Mouse (Mus musculus): ENCODE data around the gene Mfsd4b4. TPM values are rescaled to one million over a fixed set of nuclear protein-coding genes. Genes with fewer than 3 reads are reported as not detected.
"Not testable (repeated sequence)": the region's sequence is repeated elsewhere in the genome, so short reads cannot be mapped to it uniquely, and the experiment has no call there.

Gene Mfsd4b4
- 4.0 and 4.3 TPM in 2 replicates for polyA plus RNA-seq (2015; fragmentation: Nextera tagmentation; extraction: Ambion mirVana)

DNA sequence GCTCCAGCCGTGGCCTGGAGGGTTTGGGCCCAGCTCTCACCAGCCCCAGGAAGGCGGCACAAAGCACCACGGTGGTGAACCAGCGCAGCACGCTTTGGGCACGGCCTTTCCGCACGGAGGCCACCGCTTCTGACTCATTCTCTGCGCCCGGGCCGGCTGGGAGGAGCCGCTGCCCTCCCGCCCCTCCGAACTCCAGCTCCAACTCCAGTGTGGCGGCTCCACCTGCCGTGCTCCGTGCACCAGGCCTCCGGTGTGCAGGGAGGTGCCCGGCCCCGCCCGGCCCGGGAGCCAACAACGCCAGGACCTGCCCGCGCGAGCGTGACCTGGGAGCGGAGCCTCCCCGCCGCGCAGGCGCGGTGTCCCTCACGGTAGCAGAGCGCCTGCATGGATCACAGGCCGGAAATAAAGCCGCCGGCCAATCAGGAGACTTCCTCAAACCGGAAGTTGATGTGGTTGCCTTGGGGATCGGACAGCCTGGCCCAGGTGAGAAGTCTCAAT lies at the start of gene Mfsd4b4:
Gene Mfsd4b4, minus strand, starts transcription at position 365 of the 498 bp plus-strand sequence.
- Histone ChIP-seq H3K4me3 (peak within 1 kb of the TSS; percentile 78), H3K4me1 (replicated peaks) (peaks cover 16% of the 10 kb centered on the region), H3K4me2 (peak within 1 kb of the TSS; percentile 86), H3K36me3 (no peaks in the 10 kb centered on the region), H3K27me3 (no peaks in the 10 kb centered on the region), H3K9me3 (no peaks in the 10 kb centered on the region), H3K27ac (peak within 1 kb of the TSS; percentile 90), H3K9ac (peak within 1 kb of the TSS; percentile 93)
- WGBS = under 1% methylated on average over 41 of the region's 41 CpGs
- peak; percentile 98 for ATAC-seq (ENCODE audit: low FRiP score)

GRCm38 (mm10) chr10:39947195-39947594 lies 48.2 kb upstream of the Mfsd4b4 start:
- H3K9ac ChIP-seq; H3K36me3 ChIP-seq; H3K27me3 ChIP-seq; H3K27ac ChIP-seq; H3K4me1 ChIP-seq (replicated peaks); H3K4me2 ChIP-seq; H3K4me3 ChIP-seq; H3K9me3 ChIP-seq; ATAC-seq (ENCODE audit: low FRiP score): not testable (repeated sequence)
- WGBS = 83% methylated on average over 3 of the region's 3 CpGs

GRCm38 (mm10) chr10:39936553-39936952 lies 37.5 kb upstream of the Mfsd4b4 start:
- Histone ChIP-seq H3K27ac (no peak overlapping the region), H3K4me1 (replicated peaks) (no peaks in the 10 kb centered on the region), H3K27me3 (no peaks in the 10 kb centered on the region), H3K36me3 (no peaks in the 10 kb centered on the region), H3K4me2 (no peak overlapping the region), H3K4me3 (no peak overlapping the region), H3K9me3 (no peaks in the 10 kb centered on the region), H3K9ac (no peak overlapping the region)
- WGBS = 84% methylated on average over 7 of the region's 7 CpGs
- ATAC-seq (ENCODE audit: low FRiP score) = no peak

DNA sequence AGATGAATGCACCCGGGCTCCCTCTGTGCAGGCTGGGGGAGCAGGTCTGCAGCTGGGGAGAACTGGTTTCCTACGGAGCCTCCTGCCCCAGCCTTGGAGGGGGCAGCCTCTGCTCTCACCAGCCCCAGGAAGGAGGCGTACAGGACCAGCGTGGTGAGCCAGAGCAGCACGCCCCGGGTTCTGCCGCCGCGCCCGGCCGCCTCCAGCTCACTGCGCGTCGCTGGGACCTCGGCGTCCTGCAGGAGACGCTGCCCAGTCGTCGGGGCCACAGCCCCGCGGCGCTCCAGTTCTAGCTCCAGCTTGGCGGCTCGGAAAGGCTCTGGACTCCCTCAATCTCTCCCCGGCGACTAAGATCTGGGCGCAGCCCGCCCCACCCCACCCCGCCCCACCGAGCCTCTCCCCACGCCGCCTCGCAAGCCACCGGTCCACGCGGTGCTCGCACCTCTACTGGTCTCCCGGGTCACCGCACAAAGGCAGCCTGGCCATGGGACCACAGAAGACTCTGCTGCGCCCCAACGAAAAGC lies 27.6 kb upstream of the Mfsd4b4 start, which contains the start of gene Mfsd4b2:
Gene Mfsd4b2, minus strand, starts transcription at position 308 of the 524 bp plus-strand sequence.
- peak; percentile 36; the same call in 1 of the 2 replicates for ATAC-seq (ENCODE audit: low FRiP score)

GRCm38 (mm10) chr10:39924556-39924955 lies 25.5 kb upstream of the Mfsd4b4 start:
- H3K36me3 ChIP-seq; H3K4me1 ChIP-seq (replicated peaks); H3K27ac ChIP-seq; H3K4me2 ChIP-seq; H3K4me3 ChIP-seq; H3K9ac ChIP-seq; H3K9me3 ChIP-seq; ATAC-seq (ENCODE audit: low FRiP score): not testable (repeated sequence)
- 80% methylated on average over 8 of the region's 8 CpGs for WGBS
- peaks cover 29% of the 10 kb centered on the region for H3K27me3 ChIP-seq

More for the DNA sequence above, 27.6 kb upstream of the Mfsd4b4 start, which contains the start of gene Mfsd4b2:
- H3K36me3 ChIP-seq = no peaks in the 10 kb centered on the region
- no peak within 1 kb of the TSS for H3K27ac ChIP-seq
- H3K4me3 ChIP-seq = peak within 1 kb of the TSS; percentile 49
- H3K9ac ChIP-seq = peak within 1 kb of the TSS; percentile 73
- H3K4me2 ChIP-seq = peak within 1 kb of the TSS; percentile 83
- H3K9me3 ChIP-seq = no peaks in the 10 kb centered on the region
- peaks cover 9% of the 10 kb centered on the region for H3K4me1 ChIP-seq (replicated peaks)
- 2% methylated on average over 37 of the region's 41 CpGs for WGBS
- peaks cover 26% of the 10 kb centered on the region for H3K27me3 ChIP-seq

DNA sequence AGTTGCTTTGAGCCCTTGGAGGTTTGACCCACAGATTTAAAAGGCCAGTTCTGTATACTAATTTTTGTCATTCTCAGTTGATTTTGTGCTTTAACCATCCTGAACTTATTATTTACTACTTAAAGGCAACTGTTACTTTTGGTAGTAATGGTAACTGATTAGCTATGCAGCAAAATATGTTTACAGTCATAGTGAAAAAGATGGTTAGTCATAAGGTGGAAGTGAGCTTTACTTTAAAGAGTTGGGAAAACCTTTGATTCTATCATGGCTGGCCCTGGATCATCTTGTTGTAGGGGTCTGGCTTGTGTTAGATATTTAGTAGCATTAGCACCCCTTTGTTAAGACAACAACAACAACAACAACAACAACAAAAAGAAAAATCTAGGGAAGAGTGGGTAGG lies 13.6 kb upstream of the Mfsd4b4 start:
- Histone ChIP-seq H3K9ac (no peak overlapping the region), H3K4me2 (no peak overlapping the region), H3K36me3 (no peaks in the 10 kb centered on the region), H3K27me3 (no peaks in the 10 kb centered on the region), H3K27ac (no peak overlapping the region), H3K4me3 (no peak overlapping the region), H3K4me1 (replicated peaks) (no peaks in the 10 kb centered on the region), H3K9me3 (no peaks in the 10 kb centered on the region)
- no peak for ATAC-seq (ENCODE audit: low FRiP score)

DNA sequence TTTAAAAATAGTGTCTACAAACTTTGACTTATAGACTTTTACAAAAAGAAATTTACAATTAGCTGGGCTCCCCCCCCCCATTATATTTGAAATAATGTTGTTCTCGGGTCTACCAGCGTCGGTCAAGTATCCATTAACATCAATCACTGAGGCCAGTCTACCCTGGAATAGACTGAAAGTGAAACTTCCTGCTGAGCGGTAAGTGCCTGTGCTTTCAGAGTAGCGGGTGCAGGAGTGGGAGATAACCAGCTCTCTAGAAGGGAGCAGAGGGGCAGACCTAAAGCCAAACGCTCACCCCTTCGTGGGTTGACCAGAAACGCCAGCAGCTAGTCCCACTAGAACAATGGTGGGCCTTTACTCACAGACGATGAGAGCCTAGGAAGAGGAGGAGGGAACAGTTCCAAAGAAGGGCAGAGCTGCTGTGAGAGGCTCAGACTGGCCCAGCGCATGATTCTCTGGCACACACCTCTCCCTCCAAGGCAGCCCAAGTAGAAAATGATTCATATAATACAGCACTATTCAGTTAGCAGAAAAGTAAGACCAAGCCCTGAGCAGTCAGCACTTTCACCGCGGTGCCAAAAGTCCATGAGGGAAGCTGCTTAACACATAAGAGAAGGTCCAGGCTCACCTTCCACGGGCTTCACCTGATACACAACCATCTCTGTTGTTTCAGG lies 9.9 kb upstream of the Mfsd4b4 start:
- no peak overlapping the region for H3K27ac ChIP-seq
- H3K4me3 ChIP-seq = no peak overlapping the region
- H3K27me3 ChIP-seq = no peaks in the 10 kb centered on the region
- WGBS = 73% methylated on average over 13 of the region's 13 CpGs
- H3K36me3 ChIP-seq = no peaks in the 10 kb centered on the region
- ATAC-seq (ENCODE audit: low FRiP score) = no peak
- no peak overlapping the region for H3K9ac ChIP-seq
- H3K4me1 ChIP-seq (replicated peaks) = no peaks in the 10 kb centered on the region
- H3K4me2 ChIP-seq = no peak overlapping the region
- H3K9me3 ChIP-seq = no peaks in the 10 kb centered on the region

- ATAC-seq (ENCODE audit: low FRiP score) = no peak
- Histone ChIP-seq H3K4me1 (replicated peaks) (no peaks in the 10 kb centered on the region), H3K27me3 (no peaks in the 10 kb centered on the region), H3K4me2 (no peak overlapping the region), H3K27ac (no peak overlapping the region), H3K9me3 (no peaks in the 10 kb centered on the region), H3K9ac (no peak overlapping the region; the same call in 1 of the 2 replicates), H3K4me3 (no peak overlapping the region), H3K36me3 (no peaks in the 10 kb centered on the region)
- WGBS = 85% methylated on average over 10 of the region's 10 CpGs
Measured at GRCm38 (mm10) chr10:39906799-39907658, 8.0 kb upstream of the Mfsd4b4 start.

DNA sequence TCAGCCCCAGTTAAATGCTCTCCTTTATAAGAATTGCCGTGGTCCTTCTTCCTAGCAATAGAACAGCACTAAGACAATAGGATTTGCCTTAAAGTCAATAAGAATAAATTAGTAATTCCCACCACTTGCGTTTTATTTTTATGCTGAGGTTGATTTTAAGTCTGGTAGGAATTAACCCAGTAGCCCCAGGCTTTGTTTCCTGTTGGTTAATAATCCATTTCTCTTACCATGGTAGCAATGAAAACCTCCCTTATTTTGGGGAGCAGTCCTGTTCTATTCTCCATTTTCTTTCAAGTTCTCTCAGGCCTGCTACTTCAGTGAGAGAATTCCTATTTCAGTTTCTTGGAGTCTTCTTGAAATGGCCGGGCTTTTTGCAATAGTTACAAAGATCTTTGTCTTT lies 5.2 kb upstream of the Mfsd4b4 start:
- no peak for ATAC-seq (ENCODE audit: low FRiP score)
- H3K36me3 ChIP-seq = no peaks in the 10 kb centered on the region
- WGBS = 80% methylated on average over 3 of the region's 3 CpGs
- H3K4me2 ChIP-seq = no peak overlapping the region
- no peak overlapping the region for H3K4me3 ChIP-seq
- H3K27ac ChIP-seq = no peak overlapping the region
- no peaks in the 10 kb centered on the region for H3K9me3 ChIP-seq
- peaks cover 7% of the 10 kb centered on the region for H3K4me1 ChIP-seq (replicated peaks)
- no peaks in the 10 kb centered on the region for H3K27me3 ChIP-seq
- no peak overlapping the region for H3K9ac ChIP-seq

DNA sequence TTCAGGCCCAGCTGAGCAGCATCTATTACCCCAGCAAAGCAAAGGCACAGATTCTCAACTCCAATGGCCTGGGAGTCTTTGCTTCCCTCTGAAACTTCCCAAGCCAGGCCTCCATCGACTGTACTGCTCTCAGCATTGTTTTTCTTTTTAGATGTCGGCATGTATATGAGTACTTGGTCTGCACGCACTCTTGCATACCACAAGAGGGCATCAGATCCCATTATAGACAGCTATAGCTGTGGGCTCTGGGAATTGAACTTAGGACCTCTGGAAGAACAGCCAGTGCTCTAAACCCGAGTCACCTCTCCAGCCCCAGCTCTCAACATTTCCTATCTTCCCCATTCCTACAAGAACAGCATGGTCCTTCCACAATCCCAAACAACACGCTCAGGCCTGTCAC lies 2.5 kb downstream of the Mfsd4b4 start:
- Histone ChIP-seq H3K27ac (no peak overlapping the region), H3K4me2 (no peak overlapping the region), H3K4me1 (replicated peaks) (peaks cover 16% of the 10 kb centered on the region), H3K9me3 (no peaks in the 10 kb centered on the region), H3K36me3 (peaks cover 10% of the 10 kb centered on the region), H3K27me3 (no peaks in the 10 kb centered on the region), H3K9ac (no peak overlapping the region), H3K4me3 (no peak overlapping the region)
- ATAC-seq (ENCODE audit: low FRiP score) = no peak
- 87% methylated on average over 5 of the region's 5 CpGs for WGBS

DNA sequence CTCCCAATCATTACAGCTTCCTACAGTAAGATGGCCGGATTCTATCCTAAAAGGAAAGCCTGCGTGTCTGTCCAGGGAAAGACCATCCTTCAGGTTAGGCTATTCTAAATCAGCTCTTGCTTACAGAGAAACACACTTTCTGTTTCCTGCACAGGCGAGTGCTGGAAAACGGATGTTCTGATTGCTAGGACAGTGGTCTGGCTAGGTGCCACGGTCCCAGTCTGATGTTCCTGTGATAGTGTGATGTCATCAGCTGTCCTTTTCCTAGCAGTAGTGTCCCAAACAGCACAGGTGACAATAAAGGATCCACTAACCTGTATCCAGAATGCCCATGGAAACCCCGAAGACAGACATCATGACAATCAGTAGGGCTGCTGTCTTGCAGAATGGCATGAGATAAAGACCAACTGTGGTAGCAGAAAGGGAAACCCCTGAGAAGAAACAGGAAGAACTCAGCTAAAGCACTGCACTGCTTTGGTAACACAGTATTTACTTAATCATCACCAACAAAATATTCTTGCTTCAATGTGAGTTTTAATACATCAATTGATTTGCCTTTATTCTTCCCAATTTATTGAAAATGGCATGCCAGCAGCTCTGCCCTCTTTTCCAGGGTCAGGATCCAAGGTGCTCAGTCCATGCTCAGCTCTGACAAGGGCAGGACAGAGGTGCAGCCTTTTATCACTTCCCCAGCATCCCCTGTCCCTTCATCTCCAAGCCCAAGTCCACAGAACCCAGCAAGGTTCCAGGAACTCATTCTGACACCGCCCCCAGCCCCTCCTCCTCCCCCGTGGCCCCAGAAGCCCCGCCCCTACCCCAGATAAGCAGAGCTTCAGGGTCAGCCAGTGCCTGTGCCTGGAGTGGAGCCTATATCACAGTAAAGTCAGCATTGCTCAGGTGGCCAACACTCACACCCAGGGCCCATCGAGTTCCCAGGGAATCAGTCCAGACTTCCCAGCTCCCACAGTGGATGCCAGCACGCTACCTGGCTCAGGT lies 5.0 kb downstream of the Mfsd4b4 start:
- peaks cover 9% of the 10 kb centered on the region for H3K4me1 ChIP-seq (replicated peaks)
- WGBS = 82% methylated on average over 11 of the region's 11 CpGs
- H3K9me3 ChIP-seq = no peaks in the 10 kb centered on the region
- peaks cover 20% of the 10 kb centered on the region for H3K36me3 ChIP-seq
- no peak overlapping the region for H3K9ac ChIP-seq
- no peak overlapping the region for H3K4me2 ChIP-seq
- ATAC-seq (ENCODE audit: low FRiP score) = no peak
- no peaks in the 10 kb centered on the region for H3K27me3 ChIP-seq
- no peak overlapping the region for H3K4me3 ChIP-seq
- no peak overlapping the region for H3K27ac ChIP-seq

Data from hindbrain, embryonic 13.5 days (tissue).